Mouse (Mus musculus) midbrain, embryonic 15.5 days (tissue): ENCODE measurements around the gene Tat. TPM values are rescaled to one million over a fixed set of nuclear protein-coding genes. Genes with fewer than 3 reads are reported as not detected.

Experiments used
- ATAC-seq: fragments of 200-750 bp; cut with Nextera tagmentation; replicated peaks from 2 replicates; pipeline ENCODE4 v1.8.0; 2017; ENCODE audit warnings: moderate TSS enrichment
- H3K27ac ChIP-seq: fragments of 300-500 bp; sonication (generic); 2 replicates; pipeline ENCODE4 v1.5.1; 2015; ENCODE audit warnings: mild to moderate bottlenecking, inconsistent platforms
- H3K27me3 ChIP-seq: fragments of 300-500 bp; sonication (generic); replicated peaks from 2 replicates; pipeline ENCODE4 v1.6.1; 2015; ENCODE audit warnings: inconsistent platforms
- H3K36me3 ChIP-seq: fragments of 300-500 bp; sonication (generic); replicated peaks from 2 replicates; pipeline ENCODE4 v1.6.1; 2015; ENCODE audit warnings: inconsistent platforms
- H3K4me1 ChIP-seq: fragments of 300-500 bp; sonication (generic); 2 replicates; pipeline ENCODE4 v1.6.1; 2015; ENCODE audit warnings: inconsistent platforms
- H3K4me2 ChIP-seq: fragments of 300-500 bp; sonication (generic); 2 replicates; pipeline ENCODE4 v1.6.1; 2015; ENCODE audit warnings: inconsistent platforms, mild to moderate bottlenecking, moderate library complexity
- H3K4me3 ChIP-seq: fragments of 300-500 bp; sonication (generic); 2 replicates; pipeline ENCODE4 v1.5.1; 2015; ENCODE audit warnings: mild to moderate bottlenecking, inconsistent platforms
- H3K9ac ChIP-seq: fragments of 300-500 bp; sonication (generic); 2 replicates; pipeline ENCODE4 v1.6.1; 2015; ENCODE audit warnings: mild to moderate bottlenecking, inconsistent platforms
- H3K9me3 ChIP-seq: fragments of 300-500 bp; sonication (generic); 2 replicates; pipeline ENCODE4 v1.6.1; 2016; ENCODE audit warnings: inconsistent platforms
- WGBS: fragments of 180-500 bp; shearing (Covaris S2); methylation state at CpG from one replicate; pipeline ENCODE4 v1.1.7; 2015; ENCODE audit warnings: mixed read lengths; 5-methylcytosine and 5-hydroxymethylcytosine counted together
- polyA plus RNA-seq: library from polyadenylated mRNA; unstranded; fragments of >200 nt; fragmentation: Nextera tagmentation; extraction: Ambion mirVana; gene quantifications from 2 replicates; pipeline ENCODE4 v1.2.1, GENCODE M21; 2015

The Tat gene
- polyA plus RNA-seq, 1 experiment from 2014 or later = not detected

DNA sequence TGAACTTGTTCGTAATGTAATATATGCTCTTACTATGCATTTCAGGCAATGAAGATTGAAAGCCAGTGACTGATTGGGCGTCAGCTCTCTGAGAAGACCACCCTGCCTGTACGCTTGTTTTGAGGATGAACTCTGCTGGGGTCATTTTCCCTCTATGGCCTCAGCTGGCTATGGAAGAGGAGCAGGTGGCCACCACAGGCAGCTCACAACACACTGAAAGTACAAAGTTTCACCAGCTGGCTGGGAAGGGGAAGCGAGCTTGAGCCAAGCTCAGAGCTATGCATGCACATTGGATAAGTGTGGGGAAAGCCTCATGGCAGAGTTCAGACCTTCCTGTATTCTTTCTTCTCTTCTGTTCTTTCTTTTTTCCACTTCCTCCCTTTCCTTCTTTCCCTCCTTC is 31.1 kb upstream of the Tat start:
- Histone ChIP-seq H3K4me3 (no peak overlapping the region), H3K27ac (no peak overlapping the region), H3K36me3 (no peaks in the 10 kb centered on the region), H3K9me3 (no peaks in the 10 kb centered on the region), H3K4me1 (peaks cover 22% of the 10 kb centered on the region), H3K9ac (no peak overlapping the region), H3K4me2 (no peak overlapping the region), H3K27me3 (peaks cover 16% of the 10 kb centered on the region)
- no peak for ATAC-seq
- 89% methylated on average over 4 of the region's 4 CpGs for WGBS

DNA sequence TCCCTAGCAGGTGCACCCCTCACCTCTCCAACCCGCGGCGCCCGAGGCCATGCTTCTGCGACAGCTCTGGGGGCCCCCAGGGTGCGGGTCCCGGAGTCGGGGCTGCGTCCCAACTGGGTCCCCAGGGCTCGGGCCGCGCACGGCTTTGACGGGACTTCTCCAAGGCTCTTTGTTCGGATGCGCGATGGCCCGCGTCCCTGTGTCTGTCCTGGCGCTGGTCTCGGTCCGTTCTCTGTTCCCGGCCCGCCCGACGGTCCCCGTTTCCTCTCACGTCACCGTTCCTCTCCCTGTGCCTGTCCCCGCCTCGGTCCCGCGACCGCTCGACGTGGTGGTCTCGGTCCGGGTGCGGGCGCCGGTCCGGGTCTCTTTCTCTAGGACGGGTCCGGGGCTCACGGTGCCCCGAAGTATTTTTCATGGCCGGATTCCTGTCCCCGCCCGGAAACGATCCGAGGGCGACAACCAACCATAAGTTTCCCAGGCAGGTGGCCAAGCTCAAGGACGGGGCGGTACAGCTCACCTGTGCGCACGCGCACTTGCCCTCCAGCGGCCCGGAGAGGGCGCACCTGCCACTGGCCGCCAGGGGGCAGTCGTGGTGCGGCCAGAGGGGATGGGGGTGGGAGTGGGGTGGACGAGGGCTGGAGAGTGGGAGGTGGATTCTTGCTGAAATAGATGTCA is 28.4 kb upstream of the Tat start, which contains the start of gene Marveld3:
TSS of gene Marveld3 (minus strand) at position 511 of the 675 bp plus-strand sequence.
- Histone ChIP-seq H3K27ac (no peak within 1 kb of the TSS), H3K4me3 (peak within 1 kb of the TSS; percentile 42), H3K9ac (no peak within 1 kb of the TSS), H3K4me1 (peaks cover 14% of the 10 kb centered on the region), H3K9me3 (no peaks in the 10 kb centered on the region), H3K36me3 (no peaks in the 10 kb centered on the region), H3K27me3 (peaks cover 16% of the 10 kb centered on the region), H3K4me2 (peak within 1 kb of the TSS; percentile 60)
- ATAC-seq = 0 out of 2 replicates have a peak, but pooled peaks have one; percentile 52
- WGBS = 1% methylated on average over 64 of the region's 64 CpGs

DNA sequence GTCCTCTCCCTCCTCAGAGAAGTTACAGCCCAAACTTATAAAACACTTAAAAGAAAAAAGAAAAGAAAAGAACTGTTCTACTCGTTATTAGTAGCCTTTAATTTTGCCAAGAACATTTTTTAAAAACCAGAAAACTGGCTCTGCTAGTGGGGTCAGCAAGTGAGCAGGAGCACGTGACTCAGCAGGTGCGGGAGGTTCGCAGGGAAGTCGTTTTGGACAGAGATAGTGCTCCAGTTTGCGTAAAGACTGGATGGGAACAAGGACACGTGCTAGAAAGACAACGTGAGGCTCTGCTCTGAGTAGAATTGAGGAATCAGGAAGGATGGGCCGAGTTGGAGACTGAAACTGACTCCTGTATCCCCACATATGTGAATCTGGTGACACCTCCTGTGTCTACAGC is 27.3 kb upstream of the Tat start:
- 79% methylated on average over 9 of the region's 9 CpGs for WGBS

DNA sequence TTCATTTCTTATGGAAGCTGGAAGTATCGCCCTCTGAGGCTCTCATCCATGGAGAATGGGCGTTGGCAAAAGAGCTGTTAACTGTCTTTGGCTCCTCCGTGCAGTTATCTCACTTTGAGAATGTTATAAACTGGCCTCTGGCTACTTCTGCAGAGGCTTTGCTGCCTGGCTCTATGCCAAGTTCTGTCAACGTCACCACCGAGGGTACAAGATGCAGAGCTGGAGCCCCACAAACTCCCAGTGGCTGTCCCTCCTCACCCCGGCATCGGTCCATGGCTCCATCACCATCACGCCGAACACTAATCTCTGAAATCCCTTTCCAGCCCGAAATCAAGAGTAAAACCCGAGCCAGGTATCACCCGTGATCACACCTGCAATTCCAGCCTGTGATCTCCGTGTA is 26.8 kb upstream of the Tat start:
- Histone ChIP-seq H3K4me2 (no peak overlapping the region), H3K27me3 (peaks cover 16% of the 10 kb centered on the region), H3K9me3 (no peaks in the 10 kb centered on the region), H3K36me3 (no peaks in the 10 kb centered on the region), H3K9ac (no peak overlapping the region), H3K27ac (no peak overlapping the region), H3K4me1 (peaks cover 9% of the 10 kb centered on the region), H3K4me3 (no peak overlapping the region)
- 75% methylated on average over 13 of the region's 13 CpGs for WGBS
- no peak for ATAC-seq

More for the DNA sequence above, 27.3 kb upstream of the Tat start:
- no peak for ATAC-seq
- H3K27ac ChIP-seq = no peak overlapping the region
- H3K4me3 ChIP-seq = no peak overlapping the region
- no peak overlapping the region for H3K9ac ChIP-seq
- H3K27me3 ChIP-seq = peaks cover 16% of the 10 kb centered on the region
- H3K4me2 ChIP-seq = no peak overlapping the region
- no peaks in the 10 kb centered on the region for H3K9me3 ChIP-seq
- H3K4me1 ChIP-seq = peaks cover 9% of the 10 kb centered on the region
- no peaks in the 10 kb centered on the region for H3K36me3 ChIP-seq

DNA sequence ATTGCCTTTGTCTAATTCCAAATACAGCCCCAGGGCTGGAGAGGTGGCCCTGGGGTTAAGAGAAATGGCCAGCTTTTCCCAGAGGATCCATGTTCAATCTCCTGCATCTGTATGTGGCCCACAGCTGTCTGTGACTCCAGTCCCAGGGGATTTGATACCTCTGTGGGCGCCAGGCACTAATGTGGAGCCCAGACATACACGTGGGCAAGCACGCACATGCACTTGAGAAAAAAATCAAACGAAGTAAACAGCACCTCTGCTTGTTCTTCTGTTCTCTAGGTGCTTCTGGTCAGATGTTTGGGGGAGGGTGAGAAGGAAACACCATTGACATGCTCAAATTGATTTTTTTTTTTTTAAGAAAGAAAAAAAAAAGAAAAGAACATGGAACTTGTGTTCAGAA is 26.1 kb upstream of the Tat start:
- no peaks in the 10 kb centered on the region for H3K9me3 ChIP-seq
- no peak overlapping the region for H3K27ac ChIP-seq
- ATAC-seq = no peak
- no peaks in the 10 kb centered on the region for H3K36me3 ChIP-seq
- no peak overlapping the region for H3K4me3 ChIP-seq
- no peak overlapping the region for H3K9ac ChIP-seq
- WGBS = 72% methylated on average over 4 of the region's 4 CpGs
- H3K27me3 ChIP-seq = peaks cover 16% of the 10 kb centered on the region
- peaks cover 9% of the 10 kb centered on the region for H3K4me1 ChIP-seq
- H3K4me2 ChIP-seq = no peak overlapping the region

DNA sequence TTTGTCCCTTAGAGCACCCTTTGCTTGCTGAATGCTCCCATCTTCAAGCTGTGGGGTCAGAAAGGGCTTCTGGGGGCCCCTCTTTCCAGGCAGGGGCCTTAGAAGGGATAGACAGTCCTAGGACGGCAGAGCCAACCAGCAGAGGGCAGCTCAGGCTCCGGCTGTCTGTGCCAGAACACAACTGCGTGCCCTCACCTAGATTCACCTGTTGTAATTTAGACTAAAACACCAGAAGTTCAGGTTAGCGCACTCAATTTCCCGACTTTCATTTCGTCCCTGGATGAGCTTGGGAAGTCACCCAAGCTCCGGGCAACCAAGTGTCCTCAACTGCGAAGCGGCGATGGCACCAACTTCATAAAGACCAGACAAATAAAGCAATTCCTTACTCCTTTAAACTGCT is 21.4 kb upstream of the Tat start:
- H3K4me1 ChIP-seq = no peaks in the 10 kb centered on the region
- no peaks in the 10 kb centered on the region for H3K36me3 ChIP-seq
- H3K9me3 ChIP-seq = no peaks in the 10 kb centered on the region
- H3K9ac ChIP-seq = no peak overlapping the region
- no peak overlapping the region for H3K4me3 ChIP-seq
- H3K4me2 ChIP-seq = no peak overlapping the region
- 53% methylated on average over 10 of the region's 10 CpGs for WGBS
- peaks cover 3% of the 10 kb centered on the region; the same call in 1 of the 2 replicates for H3K27me3 ChIP-seq
- no peak overlapping the region for H3K27ac ChIP-seq
- no peak for ATAC-seq

DNA sequence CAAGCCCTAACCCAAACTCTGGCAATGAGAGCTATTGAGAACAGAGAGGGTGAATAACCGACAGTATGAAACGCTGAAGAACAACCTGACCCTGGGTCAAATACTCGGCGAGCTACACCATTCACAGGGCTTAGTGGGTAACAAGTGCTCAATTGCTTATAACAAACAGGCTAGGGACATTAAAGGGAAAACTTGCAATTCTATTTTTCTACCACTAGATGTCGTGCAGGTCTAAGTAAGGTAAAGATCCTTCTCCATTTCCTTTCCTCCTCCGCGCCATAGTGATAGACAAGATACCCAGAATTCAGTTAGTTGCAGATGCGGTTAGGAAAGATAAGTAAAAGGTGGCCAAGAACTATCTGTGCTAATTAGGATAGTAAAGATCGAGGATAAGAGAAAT is 19.9 kb upstream of the Tat start:
- Histone ChIP-seq H3K4me1 (no peaks in the 10 kb centered on the region), H3K36me3 (no peaks in the 10 kb centered on the region), H3K4me3 (no peak overlapping the region), H3K9ac (no peak overlapping the region), H3K9me3 (no peaks in the 10 kb centered on the region), H3K4me2 (no peak overlapping the region), H3K27ac (no peak overlapping the region), H3K27me3 (peaks cover 3% of the 10 kb centered on the region; the same call in 1 of the 2 replicates)
- 0 out of 2 replicates have a peak, but pooled peaks have one; percentile 9 for ATAC-seq
- WGBS = 6% methylated on average over 9 of the region's 9 CpGs

DNA sequence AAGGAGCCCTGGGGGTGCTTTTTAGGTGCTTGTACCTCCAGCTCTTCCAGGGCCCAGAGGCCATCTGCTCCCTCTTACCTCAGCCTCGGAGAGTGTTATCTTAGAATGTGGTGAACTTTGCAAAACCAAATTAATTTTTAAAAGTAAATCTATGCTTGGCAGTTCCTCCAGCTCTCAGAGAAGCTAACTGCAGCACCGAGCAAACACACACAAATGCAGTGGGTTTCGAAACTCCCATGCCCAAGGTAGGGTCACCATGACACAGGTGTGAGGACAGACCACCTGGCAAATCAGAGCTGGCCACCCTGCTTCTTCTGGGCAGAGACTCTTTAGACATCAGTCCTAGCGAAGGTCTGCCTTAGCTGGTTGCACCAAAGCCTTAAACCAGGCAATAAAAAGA is 17.3 kb upstream of the Tat start:
- no peak overlapping the region for H3K27ac ChIP-seq
- no peak overlapping the region for H3K4me3 ChIP-seq
- H3K27me3 ChIP-seq = peaks cover 3% of the 10 kb centered on the region; the same call in 1 of the 2 replicates
- no peak for ATAC-seq
- no peak overlapping the region for H3K9ac ChIP-seq
- H3K9me3 ChIP-seq = no peaks in the 10 kb centered on the region
- H3K36me3 ChIP-seq = no peaks in the 10 kb centered on the region
- WGBS = 91% methylated on average over 4 of the region's 4 CpGs
- H3K4me1 ChIP-seq = no peaks in the 10 kb centered on the region
- H3K4me2 ChIP-seq = no peak overlapping the region

DNA sequence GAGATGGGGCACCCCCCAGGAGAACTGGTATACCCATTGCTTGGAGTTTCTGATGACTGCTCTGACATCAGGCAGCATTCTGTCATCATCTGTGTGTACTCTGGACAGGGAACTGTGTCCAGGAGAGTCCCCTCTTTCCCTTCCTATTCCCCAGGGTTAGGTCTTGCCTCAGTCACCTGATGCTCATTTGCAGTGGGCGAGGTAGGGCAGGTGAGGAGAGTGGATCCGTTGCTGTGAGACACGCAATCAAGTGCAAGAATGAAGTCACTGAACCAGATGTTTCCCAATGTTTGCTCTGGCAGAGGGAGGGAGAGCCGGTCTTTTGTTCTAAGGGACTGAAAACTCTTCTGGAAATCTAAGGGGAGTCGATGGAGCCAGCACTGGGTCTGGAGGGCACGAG is 10.9 kb upstream of the Tat start:
- WGBS = 77% methylated on average over 6 of the region's 6 CpGs
- no peak overlapping the region for H3K4me3 ChIP-seq

DNA sequence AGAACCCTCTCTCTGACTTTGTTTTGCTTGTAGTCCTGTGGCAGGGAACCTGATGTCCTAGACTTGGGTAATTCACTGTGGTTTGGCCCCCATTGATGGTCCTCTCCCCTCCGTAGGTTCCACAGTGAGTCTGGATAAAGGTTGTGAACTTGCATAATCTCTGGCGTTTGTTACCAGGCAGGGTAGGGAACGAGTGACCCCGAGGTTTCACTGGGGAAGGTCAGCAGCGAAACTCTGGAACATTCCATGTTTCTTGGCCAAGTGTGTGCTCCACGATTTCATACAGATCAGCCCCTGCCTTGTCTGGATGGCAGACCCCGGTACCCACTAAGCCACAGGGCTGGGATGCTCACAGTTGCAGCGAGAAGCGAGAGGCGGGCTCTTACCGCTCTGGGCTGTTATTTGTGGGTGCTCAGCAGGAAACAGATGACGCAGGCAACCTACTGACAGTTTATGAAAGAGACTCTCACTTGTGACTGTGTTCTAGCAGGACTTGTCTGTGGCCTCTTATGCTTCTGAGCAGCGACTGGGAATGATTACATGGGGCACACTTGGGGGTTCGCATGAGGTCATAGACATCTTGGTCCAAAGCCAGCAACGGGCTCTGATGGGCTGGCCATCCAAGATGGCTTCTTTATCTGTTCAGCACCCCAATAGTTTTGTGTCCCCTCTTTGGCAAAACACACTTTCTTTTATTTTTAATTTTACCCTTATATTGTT is 7.7 kb upstream of the Tat start:
- H3K9me3 ChIP-seq = no peaks in the 10 kb centered on the region
- peaks cover 6% of the 10 kb centered on the region; the same call in 1 of the 2 replicates for H3K4me1 ChIP-seq
- H3K4me3 ChIP-seq = no peak overlapping the region
- ATAC-seq = no peak
- no peak overlapping the region for H3K27ac ChIP-seq
- H3K36me3 ChIP-seq = no peaks in the 10 kb centered on the region
- no peaks in the 10 kb centered on the region for H3K27me3 ChIP-seq
- H3K9ac ChIP-seq = no peak overlapping the region
- 63% methylated on average over 15 of the region's 15 CpGs for WGBS
- no peak overlapping the region for H3K4me2 ChIP-seq

More for the DNA sequence above, 10.9 kb upstream of the Tat start:
- Histone ChIP-seq H3K9ac (no peak overlapping the region), H3K4me2 (no peak overlapping the region), H3K9me3 (no peaks in the 10 kb centered on the region), H3K27me3 (no peaks in the 10 kb centered on the region), H3K4me1 (peaks cover 6% of the 10 kb centered on the region; the same call in 1 of the 2 replicates), H3K27ac (no peak overlapping the region), H3K36me3 (no peaks in the 10 kb centered on the region)
- no peak for ATAC-seq

DNA sequence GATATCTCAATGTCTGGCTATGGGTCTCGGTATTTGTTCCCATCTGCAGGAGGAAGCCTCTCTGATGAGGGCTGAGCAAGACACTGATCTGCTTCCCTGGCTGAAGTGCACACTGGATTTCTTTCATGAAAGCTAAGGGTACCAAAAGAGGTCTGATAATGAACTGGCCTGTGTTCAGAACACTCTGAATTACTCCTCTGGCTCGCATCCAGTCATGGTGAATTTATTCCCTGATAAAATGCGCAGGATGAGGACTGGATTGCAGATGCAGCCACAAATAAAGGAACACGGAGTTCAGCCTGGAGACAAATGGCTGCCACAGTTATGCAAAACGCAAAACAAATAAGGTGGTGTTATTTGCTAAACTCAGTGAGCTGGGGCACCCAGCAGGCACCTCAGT is 6.3 kb upstream of the Tat start:
- Histone ChIP-seq H3K9ac (no peak overlapping the region), H3K4me3 (no peak overlapping the region), H3K36me3 (no peaks in the 10 kb centered on the region), H3K4me2 (no peak overlapping the region), H3K4me1 (peaks cover 6% of the 10 kb centered on the region; the same call in 1 of the 2 replicates), H3K27ac (peak overlapping the region; percentile 68), H3K9me3 (no peaks in the 10 kb centered on the region), H3K27me3 (no peaks in the 10 kb centered on the region)
- 24% methylated on average over 5 of the region's 5 CpGs for WGBS
- 0 out of 2 replicates have a peak, but pooled peaks have one; percentile 37 for ATAC-seq

DNA sequence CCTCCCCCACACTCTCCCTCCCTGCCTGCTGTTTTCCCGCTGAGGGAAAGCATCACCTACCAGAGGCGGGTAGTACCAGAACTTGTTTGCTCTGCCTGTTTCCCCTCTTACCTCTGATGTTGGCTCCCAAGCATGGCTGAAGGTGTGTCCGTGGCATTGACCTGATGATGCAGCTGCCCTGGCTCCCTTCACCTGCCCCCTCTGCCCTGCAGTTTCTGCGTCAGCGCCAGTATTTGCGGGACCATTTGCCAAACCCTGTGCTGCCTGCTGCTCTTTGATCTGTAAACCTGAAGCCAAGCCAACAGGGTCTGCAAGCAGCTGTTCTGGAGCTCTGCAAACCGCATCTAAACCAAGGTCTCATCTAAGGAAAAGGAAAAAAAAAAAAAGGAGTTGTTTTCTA is 3.9 kb upstream of the Tat start:
- Histone ChIP-seq H3K27ac (no peak overlapping the region), H3K4me3 (no peak overlapping the region), H3K9ac (no peak overlapping the region), H3K4me2 (no peak overlapping the region), H3K4me1 (peaks cover 6% of the 10 kb centered on the region; the same call in 1 of the 2 replicates), H3K27me3 (no peaks in the 10 kb centered on the region), H3K36me3 (no peaks in the 10 kb centered on the region), H3K9me3 (no peaks in the 10 kb centered on the region)
- 71% methylated on average over 7 of the region's 7 CpGs for WGBS
- no peak for ATAC-seq
